Mouse (Mus musculus): Measurements from ENCODE around the gene A430078G23Rik. TPM values are rescaled to one million over a fixed set of nuclear protein-coding genes. Genes with fewer than 3 reads are reported as not detected.

A430078G23Rik gene
- polyA plus RNA-seq, 1 experiment from 2014 or later = 0.87 TPM

GRCm38 (mm10) chr8:3392771-3393710, 39.8 kb downstream of the A430078G23Rik start, which contains the start of gene Arhgef18:
Gene Arhgef18 (plus strand): TSS chr8:3393006.
- Histone ChIP-seq H3K27me3 (replicated peaks) (no peaks in the 10 kb centered on the region), H3K4me3 (peak within 1 kb of the TSS; percentile 80), H3K9ac (peak within 1 kb of the TSS; percentile 86), H3K4me2 (peak within 1 kb of the TSS; percentile 91), H3K36me3 (peaks cover 14% of the 10 kb centered on the region), H3K9me3 (replicated peaks) (no peaks in the 10 kb centered on the region), H3K4me1 (peaks cover 46% of the 10 kb centered on the region), H3K27ac (peak within 1 kb of the TSS; percentile 69)
- 1% methylated on average over 48 of the region's 48 CpGs for WGBS (ENCODE audit: insufficient replicate concordance)
- ATAC-seq = peak; percentile 99

GRCm38 (mm10) chr8:3394600-3394999, 41.4 kb downstream of the A430078G23Rik start:
- Histone ChIP-seq H3K36me3 (peaks cover 21% of the 10 kb centered on the region), H3K9ac (no peak overlapping the region), H3K27ac (no peak overlapping the region), H3K4me2 (no peak overlapping the region; the same call in 1 of the 2 replicates), H3K27me3 (replicated peaks) (no peaks in the 10 kb centered on the region), H3K4me1 (peaks cover 47% of the 10 kb centered on the region), H3K4me3 (no peak overlapping the region), H3K9me3 (replicated peaks) (no peaks in the 10 kb centered on the region)
- ATAC-seq = no peak
- 56% methylated on average over 6 of the region's 6 CpGs for WGBS (ENCODE audit: insufficient replicate concordance)

DNA sequence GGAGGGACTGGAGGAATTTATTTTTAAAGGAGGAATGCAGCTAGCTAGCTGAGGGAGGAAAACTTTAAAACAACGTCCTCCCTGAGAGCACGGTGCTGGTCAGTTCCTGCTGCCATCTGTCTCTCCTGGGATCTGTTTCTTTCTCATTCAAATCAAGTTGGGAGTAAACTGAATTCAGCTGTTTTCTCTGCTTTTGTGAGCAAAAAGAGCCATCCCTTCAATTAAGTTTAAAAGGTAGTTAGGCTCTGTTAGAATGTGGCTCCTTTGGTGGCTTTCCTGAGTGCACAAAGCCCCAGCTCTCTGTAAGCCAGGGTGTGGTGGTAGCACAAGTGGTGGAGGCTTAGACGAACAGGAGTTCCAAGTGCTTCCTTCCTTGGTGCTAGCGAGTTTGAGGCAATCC, 42.0 kb downstream of the A430078G23Rik start:
- no peaks in the 10 kb centered on the region for H3K27me3 ChIP-seq (replicated peaks)
- H3K9me3 ChIP-seq (replicated peaks) = no peaks in the 10 kb centered on the region
- H3K4me3 ChIP-seq = no peak overlapping the region
- no peak overlapping the region for H3K4me2 ChIP-seq
- no peak for ATAC-seq
- H3K9ac ChIP-seq = no peak overlapping the region
- H3K36me3 ChIP-seq = peaks cover 24% of the 10 kb centered on the region
- H3K4me1 ChIP-seq = peaks cover 47% of the 10 kb centered on the region
- no peak overlapping the region for H3K27ac ChIP-seq
- 54% methylated on average over 4 of the region's 4 CpGs for WGBS (ENCODE audit: insufficient replicate concordance)

- no peaks in the 10 kb centered on the region for H3K27me3 ChIP-seq (replicated peaks)
- no peak overlapping the region for H3K4me3 ChIP-seq
- no peak overlapping the region for H3K27ac ChIP-seq
- no peak overlapping the region for H3K4me2 ChIP-seq
- no peak for ATAC-seq
- 74% methylated on average over 3 of the region's 3 CpGs for WGBS (ENCODE audit: insufficient replicate concordance)
- H3K4me1 ChIP-seq = peaks cover 34% of the 10 kb centered on the region
- H3K9ac ChIP-seq = no peak overlapping the region
- no peaks in the 10 kb centered on the region for H3K9me3 ChIP-seq (replicated peaks)
- H3K36me3 ChIP-seq = peaks cover 37% of the 10 kb centered on the region
Measured at GRCm38 (mm10) chr8:3397597-3397996, 44.4 kb downstream of the A430078G23Rik start.

- Histone ChIP-seq H3K4me2 (no peak overlapping the region), H3K27me3 (replicated peaks) (no peaks in the 10 kb centered on the region), H3K4me3 (no peak overlapping the region), H3K36me3 (peaks cover 42% of the 10 kb centered on the region), H3K9ac (no peak overlapping the region), H3K4me1 (0 out of 2 replicates have a peak, but pooled peaks cover 8% of the 10 kb centered on the region), H3K9me3 (replicated peaks) (no peaks in the 10 kb centered on the region), H3K27ac (no peak overlapping the region)
- ATAC-seq = no peak
- WGBS (ENCODE audit: insufficient replicate concordance) = 54% methylated on average over 2 of the region's 2 CpGs
Measured at GRCm38 (mm10) chr8:3400509-3400908, 47.3 kb downstream of the A430078G23Rik start.

DNA sequence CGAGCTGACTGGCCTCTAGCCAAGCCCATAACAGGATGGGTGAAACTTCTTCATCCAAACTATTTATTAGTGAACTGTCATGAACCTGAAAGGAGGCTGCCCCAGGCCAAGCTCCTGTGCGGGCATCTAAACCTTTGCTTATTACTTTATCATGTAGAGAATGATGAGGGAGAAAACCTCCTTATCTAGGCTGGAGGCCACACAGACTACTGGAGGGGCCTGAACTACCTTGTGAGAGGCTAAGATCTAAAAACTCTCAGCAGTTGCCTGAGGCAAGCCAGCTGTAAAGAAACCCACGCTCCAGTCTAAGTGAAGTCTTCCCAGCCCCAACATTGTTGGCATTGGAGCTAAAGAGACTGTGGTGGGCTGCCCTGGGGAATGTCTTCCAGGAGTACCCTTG, 54.2 kb downstream of the A430078G23Rik start:
- peak; percentile 54 for ATAC-seq
- peak overlapping the region; percentile 21; the same call in 1 of the 2 replicates for H3K4me2 ChIP-seq
- WGBS (ENCODE audit: insufficient replicate concordance) = 48% methylated on average over 3 of the region's 3 CpGs

GRCm38 (mm10) chr8:3411085-3411484, 57.9 kb downstream of the A430078G23Rik start:
- Histone ChIP-seq H3K27me3 (replicated peaks) (no peaks in the 10 kb centered on the region), H3K4me2 (peak overlapping the region; percentile 53), H3K9me3 (replicated peaks) (no peaks in the 10 kb centered on the region), H3K4me1 (peaks cover 86% of the 10 kb centered on the region), H3K36me3 (no peaks in the 10 kb centered on the region), H3K27ac (peak overlapping the region; percentile 73), H3K4me3 (no peak overlapping the region), H3K9ac (no peak overlapping the region)
- WGBS (ENCODE audit: insufficient replicate concordance) = 38% methylated on average over 2 of the region's 2 CpGs
- peak; percentile 46 for ATAC-seq

More for the DNA sequence above, 54.2 kb downstream of the A430078G23Rik start:
- Histone ChIP-seq H3K4me1 (peaks cover 49% of the 10 kb centered on the region), H3K9me3 (replicated peaks) (no peaks in the 10 kb centered on the region), H3K27me3 (replicated peaks) (no peaks in the 10 kb centered on the region), H3K4me3 (no peak overlapping the region), H3K36me3 (peaks cover 7% of the 10 kb centered on the region), H3K9ac (no peak overlapping the region), H3K27ac (no peak overlapping the region)

- Histone ChIP-seq H3K4me2 (peak overlapping the region; percentile 53), H3K4me3 (0 out of 2 replicates have a peak overlapping the region, but pooled peaks have one; percentile 1), H3K9me3 (replicated peaks) (no peaks in the 10 kb centered on the region), H3K36me3 (no peaks in the 10 kb centered on the region), H3K9ac (no peak overlapping the region), H3K4me1 (peaks cover 86% of the 10 kb centered on the region), H3K27me3 (replicated peaks) (no peaks in the 10 kb centered on the region), H3K27ac (peak overlapping the region; percentile 73)
- 29% methylated on average over 7 of the region's 7 CpGs for WGBS (ENCODE audit: insufficient replicate concordance)
- peak; percentile 83 for ATAC-seq
Measured at GRCm38 (mm10) chr8:3411901-3412301, 58.7 kb downstream of the A430078G23Rik start.

DNA sequence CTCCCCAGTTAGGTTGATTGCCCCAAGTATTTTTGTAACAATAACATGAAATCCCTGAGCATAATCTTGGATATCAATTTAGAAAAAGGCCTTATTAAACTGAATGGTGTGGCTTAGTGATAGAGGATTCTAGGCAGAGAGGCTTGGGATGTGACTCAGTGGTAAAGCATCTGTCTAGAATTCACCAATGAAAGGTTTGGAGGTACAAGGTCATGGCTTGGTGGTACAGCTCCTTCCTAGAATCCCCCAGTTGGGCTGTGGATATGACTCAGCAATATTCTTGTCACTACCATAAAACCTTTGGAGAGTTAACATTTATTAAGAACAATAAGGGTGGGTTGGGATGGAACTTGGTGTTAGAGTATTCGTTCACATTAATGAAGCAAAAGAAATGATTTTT, 59.6 kb downstream of the A430078G23Rik start:
- peak overlapping the region; percentile 73; the same call in 1 of the 2 replicates for H3K27ac ChIP-seq
- H3K9me3 ChIP-seq (replicated peaks) = no peaks in the 10 kb centered on the region
- ATAC-seq = no peak
- H3K36me3 ChIP-seq = no peaks in the 10 kb centered on the region
- peaks cover 86% of the 10 kb centered on the region for H3K4me1 ChIP-seq
- H3K9ac ChIP-seq = no peak overlapping the region
- no peak overlapping the region for H3K4me2 ChIP-seq
- no peak overlapping the region for H3K4me3 ChIP-seq
- 82% methylated on average over 1 of the region's 1 CpGs for WGBS (ENCODE audit: insufficient replicate concordance)
- H3K27me3 ChIP-seq (replicated peaks) = no peaks in the 10 kb centered on the region

GRCm38 (mm10) chr8:3414639-3415190, 61.5 kb downstream of the A430078G23Rik start:
- WGBS (ENCODE audit: insufficient replicate concordance) = 66% methylated on average over 6 of the region's 6 CpGs
- no peak overlapping the region for H3K4me3 ChIP-seq

GRCm38 (mm10) chr8:3415259-3415658, 62.0 kb downstream of the A430078G23Rik start:
- no peak for ATAC-seq
- H3K4me2 ChIP-seq = no peak overlapping the region
- 0 out of 2 replicates have a peak overlapping the region, but pooled peaks have one; percentile 1 for H3K9ac ChIP-seq
- no peaks in the 10 kb centered on the region for H3K27me3 ChIP-seq (replicated peaks)
- WGBS (ENCODE audit: insufficient replicate concordance) = 49% methylated on average over 4 of the region's 4 CpGs
- H3K9me3 ChIP-seq (replicated peaks) = no peaks in the 10 kb centered on the region
- H3K27ac ChIP-seq = peak overlapping the region; percentile 11; the same call in 1 of the 2 replicates
- H3K4me1 ChIP-seq = peaks cover 83% of the 10 kb centered on the region
- no peak overlapping the region for H3K4me3 ChIP-seq
- no peaks in the 10 kb centered on the region; the same call in 1 of the 2 replicates for H3K36me3 ChIP-seq

More at GRCm38 (mm10) chr8:3414639-3415190, 61.5 kb downstream of the A430078G23Rik start:
- Histone ChIP-seq H3K4me1 (peaks cover 86% of the 10 kb centered on the region), H3K27me3 (replicated peaks) (no peaks in the 10 kb centered on the region), H3K4me2 (no peak overlapping the region), H3K9me3 (replicated peaks) (no peaks in the 10 kb centered on the region), H3K36me3 (no peaks in the 10 kb centered on the region), H3K27ac (no peak overlapping the region; the same call in 1 of the 2 replicates), H3K9ac (0 out of 2 replicates have a peak overlapping the region, but pooled peaks have one; percentile 1)
- ATAC-seq = no peak

- H3K9me3 ChIP-seq (replicated peaks) = no peaks in the 10 kb centered on the region
- no peak overlapping the region for H3K9ac ChIP-seq
- no peaks in the 10 kb centered on the region; the same call in 1 of the 2 replicates for H3K36me3 ChIP-seq
- no peak overlapping the region for H3K4me2 ChIP-seq
- H3K4me3 ChIP-seq = no peak overlapping the region
- H3K27ac ChIP-seq = no peak overlapping the region
- no peaks in the 10 kb centered on the region for H3K27me3 ChIP-seq (replicated peaks)
- ATAC-seq = no peak
- peaks cover 79% of the 10 kb centered on the region for H3K4me1 ChIP-seq
- WGBS (ENCODE audit: insufficient replicate concordance) = 71% methylated on average over 6 of the region's 6 CpGs
Measured at GRCm38 (mm10) chr8:3415661-3416060, 62.4 kb downstream of the A430078G23Rik start.
